7 mouse cellular contexts compared by ENCODE assay signal in the genomic region with DNA sequence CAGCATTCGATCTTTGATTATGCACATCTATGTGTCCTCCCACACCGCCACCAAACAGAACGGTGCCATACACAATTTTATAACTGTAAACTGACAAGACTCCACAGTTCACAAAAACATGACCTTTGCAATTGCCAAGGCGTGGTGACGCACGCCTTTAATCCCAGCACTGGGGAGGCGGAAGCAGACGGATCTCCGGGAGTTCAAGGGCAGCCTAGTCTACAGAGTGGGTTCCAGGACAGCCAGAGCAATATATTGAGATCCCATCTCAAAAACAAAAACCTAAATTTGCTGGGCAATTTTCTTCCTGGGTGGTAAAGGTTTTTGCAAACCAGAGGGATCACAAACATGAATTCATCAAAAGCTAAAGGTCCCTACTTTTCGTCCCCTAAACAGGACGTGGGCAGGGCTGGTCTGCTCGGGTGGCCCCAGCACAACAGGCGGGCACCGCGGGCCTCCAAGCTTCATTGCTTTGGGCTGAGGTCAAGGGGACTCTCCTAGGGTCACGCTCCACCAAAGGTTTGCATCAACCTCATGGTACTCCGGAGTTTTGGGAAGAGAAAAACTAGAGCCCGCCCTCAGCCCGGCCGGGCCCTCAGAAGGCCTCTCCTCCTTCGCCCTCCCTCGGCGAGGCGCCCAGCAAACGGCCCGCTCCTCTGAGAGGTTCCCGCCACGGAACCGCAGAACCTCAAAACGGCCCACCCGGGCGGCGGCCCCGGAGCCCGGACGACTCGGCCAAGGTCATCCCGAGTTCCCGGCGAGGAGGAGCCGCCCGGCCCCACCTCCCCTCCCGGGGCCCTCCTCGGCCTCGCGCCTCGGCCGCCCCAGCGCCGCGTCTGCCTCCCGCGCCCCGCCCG. TPM values are rescaled to one million over a fixed set of nuclear protein-coding genes. Genes with fewer than 3 reads are reported as not detected.
A peak's percentile ranks its signal among the peaks of the same experiment; 100 is the strongest.
DNase-seq lines count a peak whose midpoint lies in the region; ATAC-seq and TF ChIP-seq lines count a peak whose summit lies in the region.

No protein-coding gene starts in this region.

- peak overlapping the region; percentile 95 for H3K9ac ChIP-seq in embryonic facial prominence, embryonic 13.5 days
- peak overlapping the region; percentile 93 for H3K9ac ChIP-seq in heart, embryonic 14.5 days (ENCODE audit: low read length)
- H3K9ac ChIP-seq in kidney, embryonic 16.5 days (replicated peaks; ENCODE audit: low read length), result peak overlapping the region; percentile 98
- peak overlapping the region; percentile 93 for H3K9ac ChIP-seq in lung, embryonic 15.5 days

- no peaks in the 10 kb centered on the region for H3K9me3 ChIP-seq in E14TG2a.4 (ENCODE audit: low read length)
- H3K9me3 ChIP-seq in embryonic facial prominence, embryonic 13.5 days, result no peaks in the 10 kb centered on the region
- H3K9me3 ChIP-seq in heart, embryonic 14.5 days (ENCODE audit: control insufficient read depth, low read length), result no peaks in the 10 kb centered on the region
- H3K9me3 ChIP-seq in kidney, embryonic 16.5 days (ENCODE audit: low read length), result no peaks in the 10 kb centered on the region
- no peaks in the 10 kb centered on the region for H3K9me3 ChIP-seq in lung, embryonic 15.5 days

- H3K4me3 ChIP-seq in E14TG2a.4 (replicated peaks; ENCODE audit: low read length), result peak overlapping the region; percentile 90
- H3K4me3 ChIP-seq in embryonic facial prominence, embryonic 13.5 days, result peak overlapping the region; percentile 86
- peak overlapping the region; percentile 60 to 85 for H3K4me3 ChIP-seq in heart, embryonic 14.5 days (ENCODE audit: control insufficient read depth in 1 of 2, insufficient read depth in 1 of 2, low read depth in 1 of 2, low read length in 2 of 2)
- H3K4me3 ChIP-seq in kidney, embryonic 16.5 days (ENCODE audit: low read length), result peak overlapping the region; percentile 88
- peak overlapping the region; percentile 85 for H3K4me3 ChIP-seq in lung, embryonic 15.5 days
- H3K4me3 ChIP-seq in olfactory bulb, adult 2 months (ENCODE audit: insufficient read depth, low read depth, low read length), result peak overlapping the region; percentile 76

- peaks cover 28% of the 10 kb centered on the region for H3K4me1 ChIP-seq in E14TG2a.4 (replicated peaks; ENCODE audit: low read depth, low read length)
- H3K4me1 ChIP-seq in embryonic facial prominence, embryonic 13.5 days, result peaks cover 11% of the 10 kb centered on the region
- H3K4me1 ChIP-seq in heart, embryonic 14.5 days (ENCODE audit: control insufficient read depth in 2 of 2, insufficient read depth in 2 of 2, low read length in 2 of 2), result peaks cover 4 to 15% of the 10 kb centered on the region in 2 experiments; a peak in 3 of 4 replicates
- H3K4me1 ChIP-seq in kidney, embryonic 16.5 days (ENCODE audit: insufficient read depth, low read length), result peaks cover 11% of the 10 kb centered on the region
- H3K4me1 ChIP-seq in lung, embryonic 15.5 days, result peaks cover 21% of the 10 kb centered on the region
- H3K4me1 ChIP-seq in olfactory bulb, adult 2 months (ENCODE audit: control insufficient read depth, insufficient read depth, low read length), result peaks cover 6% of the 10 kb centered on the region

- DNase-seq in ZHBTc4 (ENCODE audit: low read depth, low spot score), result peak; percentile 69

- H3K27ac ChIP-seq in embryonic facial prominence, embryonic 13.5 days, result peak overlapping the region; percentile 88
- peak overlapping the region; percentile 1 to 80 for H3K27ac ChIP-seq in heart, embryonic 14.5 days (replicated peaks in 1 of 2; ENCODE audit: control insufficient read depth in 1 of 2, insufficient read depth in 1 of 2, low read depth in 2 of 2, low read length in 2 of 2)
- peak overlapping the region; percentile 81 for H3K27ac ChIP-seq in kidney, embryonic 16.5 days (ENCODE audit: low read length)
- peak overlapping the region; percentile 71 for H3K27ac ChIP-seq in lung, embryonic 15.5 days
- H3K27ac ChIP-seq in olfactory bulb, adult 2 months (ENCODE audit: insufficient read depth, low read depth, low read length), result no peak overlapping the region

- TF ChIP-seq CTCF in E14TG2a.4 (conservative IDR thresholded peaks at IDR 0.05; ENCODE audit: low read length), result no peak
- no peak for TF ChIP-seq CTCF in olfactory bulb, adult 2 months (IDR thresholded peaks at IDR 0.05; ENCODE audit: insufficient read depth, low read depth, low read length)

- no peak for TF ChIP-seq POLR2A in olfactory bulb, adult 2 months (IDR thresholded peaks at IDR 0.05; ENCODE audit: insufficient read depth, low read depth, low read length)

- H3K27me3 ChIP-seq in E14TG2a.4 (ENCODE audit: insufficient read depth, low read length), result peaks cover 24% of the 10 kb centered on the region
- no peaks in the 10 kb centered on the region for H3K27me3 ChIP-seq in embryonic facial prominence, embryonic 13.5 days
- no peaks in the 10 kb centered on the region for H3K27me3 ChIP-seq in heart, embryonic 14.5 days (ENCODE audit: control insufficient read depth, insufficient read depth, low read length)
- H3K27me3 ChIP-seq in kidney, embryonic 16.5 days (ENCODE audit: insufficient read depth, low read length), result no peaks in the 10 kb centered on the region
- no peaks in the 10 kb centered on the region for H3K27me3 ChIP-seq in lung, embryonic 15.5 days

- ATAC-seq in embryonic facial prominence, embryonic 13.5 days (ENCODE audit: insufficient number of reproducible peaks, insufficient read depth, low FRiP score, low TSS enrichment, low read depth), result peak; percentile 82
- ATAC-seq in heart, embryonic 14.5 days (ENCODE audit: insufficient number of reproducible peaks, insufficient read depth, low FRiP score, low read depth), result peak; percentile 75
- ATAC-seq in kidney, embryonic 16.5 days (ENCODE audit: low FRiP score, low TSS enrichment), result peak; percentile 92
- ATAC-seq in lung, embryonic 15.5 days (ENCODE audit: borderline replicate concordance, extremely low read depth, low FRiP score, low TSS enrichment), result peak; percentile 86

- peak overlapping the region; percentile 78 for H3K4me2 ChIP-seq in embryonic facial prominence, embryonic 13.5 days
- peak overlapping the region; percentile 80 for H3K4me2 ChIP-seq in heart, embryonic 14.5 days (ENCODE audit: low read length)
- H3K4me2 ChIP-seq in kidney, embryonic 16.5 days (replicated peaks; ENCODE audit: low read depth, low read length), result peak overlapping the region; percentile 64
- H3K4me2 ChIP-seq in lung, embryonic 15.5 days, result peak overlapping the region; percentile 67

- 5% methylated on average over 53 of the region's 55 CpGs for WGBS in embryonic facial prominence, embryonic 13.5 days
- 3% methylated on average over 55 of the region's 55 CpGs for WGBS in heart, embryonic 14.5 days
- 4% methylated on average over 40 of the region's 55 CpGs for WGBS in kidney, embryonic 16.5 days
- WGBS in lung, embryonic 15.5 days, result 3% methylated on average over 52 of the region's 55 CpGs
- WGBS in olfactory bulb, adult 2 months, result 1% methylated on average over 55 of the region's 55 CpGs

- peaks cover 38% of the 10 kb centered on the region for H3K36me3 ChIP-seq in E14TG2a.4 (ENCODE audit: insufficient read depth, low read length)
- peaks cover 33% of the 10 kb centered on the region for H3K36me3 ChIP-seq in embryonic facial prominence, embryonic 13.5 days
- peaks cover 38% of the 10 kb centered on the region for H3K36me3 ChIP-seq in heart, embryonic 14.5 days (ENCODE audit: control insufficient read depth, insufficient read depth, low read length)
- H3K36me3 ChIP-seq in kidney, embryonic 16.5 days (ENCODE audit: insufficient read depth, low read length), result peaks cover 17% of the 10 kb centered on the region; the same call in 1 of the 2 replicates
- H3K36me3 ChIP-seq in lung, embryonic 15.5 days, result peaks cover 21% of the 10 kb centered on the region

RNA-seq across cellular contexts. Expression of gene Kansl3, which starts 0.6 kb away (rescaled TPM):
- polyA plus RNA-seq in embryonic facial prominence, embryonic 13.5 days (2015; fragmentation: Nextera tagmentation; extraction: Ambion mirVana), result 50.6 and 51.0 TPM in 2 replicates
- 40.8 and 43.4 TPM in 2 replicates for polyA plus RNA-seq in heart, embryonic 14.5 days (2014; fragmentation: Nextera tagmentation; extraction: Ambion mirVana)
- polyA plus RNA-seq in kidney, embryonic 16.5 days (2015; fragmentation: Nextera tagmentation; extraction: Ambion mirVana), result 49.8 and 55.7 TPM in 2 replicates
- polyA plus RNA-seq in lung, embryonic 15.5 days (2015; fragmentation: Nextera tagmentation; extraction: Ambion mirVana), result 37.5 and 40.8 TPM in 2 replicates
- 336 TPM in 1 of 2 replicates, not detected in the other for polyA plus RNA-seq in olfactory bulb, adult 2 months (2012; ENCODE audit: insufficient read depth, insufficient read length, low replicate concordance, missing spikeins)

RNA-seq across cellular contexts. Expression of gene Fer1l5, which starts 3.8 kb away (rescaled TPM):
- polyA plus RNA-seq in embryonic facial prominence, embryonic 13.5 days (2015; fragmentation: Nextera tagmentation; extraction: Ambion mirVana), result 1.1 and 1.3 TPM in 2 replicates
- 0.61 and 0.63 TPM in 2 replicates for polyA plus RNA-seq in heart, embryonic 14.5 days (2014; fragmentation: Nextera tagmentation; extraction: Ambion mirVana)
- polyA plus RNA-seq in kidney, embryonic 16.5 days (2015; fragmentation: Nextera tagmentation; extraction: Ambion mirVana), result 1.3 and 1.7 TPM in 2 replicates
- 0.57 and 0.66 TPM in 2 replicates for polyA plus RNA-seq in lung, embryonic 15.5 days (2015; fragmentation: Nextera tagmentation; extraction: Ambion mirVana)
- not detected in 2 replicates for polyA plus RNA-seq in olfactory bulb, adult 2 months (2012; ENCODE audit: insufficient read depth, insufficient read length, low replicate concordance, missing spikeins)
